Mouse (Mus musculus) heart, adult 2 months (tissue): ENCODE results near the gene Zfp719.

ENCODE experiments used
- CTCF ChIP-seq: fragments of 200-600 bp; IDR thresholded peaks from 2 replicates; pipeline ENCODE4 v1.8.1; 2022; ENCODE audit warnings: antibody characterized with exemption, mild to moderate bottlenecking, moderate library complexity
- EP300 ChIP-seq: fragments of 200-500 bp; IDR thresholded peaks from 2 replicates; pipeline ENCODE4 v1.6.1; 2011; ENCODE audit warnings: low read depth, low read length, control low read depth; ENCODE audit not compliant: insufficient read depth

- TF ChIP-seq CTCF: no peak
- TF ChIP-seq EP300: no peak
Observed at GRCm38 (mm10) chr7:43623819-43624218, 44.4 kb downstream of the Zfp719 start.
